Mouse (Mus musculus): ENCODE data around the gene Fbxl18. TPM values are rescaled to one million over a fixed set of nuclear protein-coding genes. Genes with fewer than 3 reads are reported as not detected.

The Fbxl18 gene
- polyA plus RNA-seq, 1 experiment from 2014 or later, result 8.2 TPM

GRCm38 (mm10) chr5:142920311-142921073 is 25.3 kb upstream of the Fbxl18 start:
- WGBS, result 29% methylated on average over 8 of the region's 8 CpGs
- peak; percentile 96 for ATAC-seq (ENCODE audit: insufficient read depth, low FRiP score)
- Histone ChIP-seq H3K4me3 (replicated peaks; ENCODE audit: low read length) (no peak overlapping the region), H3K4me1 (ENCODE audit: control insufficient read depth, insufficient read depth, low read length) (peaks cover 15% of the 10 kb centered on the region), H3K9me3 (replicated peaks; ENCODE audit: control insufficient read depth, low read length) (no peaks in the 10 kb centered on the region), H3K27me3 (ENCODE audit: control insufficient read depth, insufficient read depth, low read length) (no peaks in the 10 kb centered on the region), H3K9ac (ENCODE audit: low read length) (peak overlapping the region; percentile 43), H3K36me3 (ENCODE audit: control insufficient read depth, insufficient read depth, low read length) (no peaks in the 10 kb centered on the region), H3K4me2 (ENCODE audit: low read depth, low read length) (peak overlapping the region; percentile 33), H3K27ac (ENCODE audit: low read length) (peak overlapping the region; percentile 93)

GRCm38 (mm10) chr5:142917402-142917801 is 22.2 kb upstream of the Fbxl18 start:
- Histone ChIP-seq H3K4me1 (ENCODE audit: control insufficient read depth, insufficient read depth, low read length) (peaks cover 15% of the 10 kb centered on the region), H3K4me2 (ENCODE audit: low read depth, low read length) (no peak overlapping the region), H3K9ac (ENCODE audit: low read length) (no peak overlapping the region), H3K27ac (ENCODE audit: low read length) (no peak overlapping the region), H3K9me3 (replicated peaks; ENCODE audit: control insufficient read depth, low read length) (no peaks in the 10 kb centered on the region), H3K36me3 (ENCODE audit: control insufficient read depth, insufficient read depth, low read length) (no peaks in the 10 kb centered on the region), H3K4me3 (replicated peaks; ENCODE audit: low read length) (no peak overlapping the region), H3K27me3 (ENCODE audit: control insufficient read depth, insufficient read depth, low read length) (no peaks in the 10 kb centered on the region)
- ATAC-seq (ENCODE audit: insufficient read depth, low FRiP score), result no peak
- WGBS, result 89% methylated on average over 8 of the region's 8 CpGs

GRCm38 (mm10) chr5:142916593-142916992 is 21.4 kb upstream of the Fbxl18 start:
- no peak for ATAC-seq (ENCODE audit: insufficient read depth, low FRiP score)
- WGBS, result 70% methylated on average over 7 of the region's 7 CpGs

DNA sequence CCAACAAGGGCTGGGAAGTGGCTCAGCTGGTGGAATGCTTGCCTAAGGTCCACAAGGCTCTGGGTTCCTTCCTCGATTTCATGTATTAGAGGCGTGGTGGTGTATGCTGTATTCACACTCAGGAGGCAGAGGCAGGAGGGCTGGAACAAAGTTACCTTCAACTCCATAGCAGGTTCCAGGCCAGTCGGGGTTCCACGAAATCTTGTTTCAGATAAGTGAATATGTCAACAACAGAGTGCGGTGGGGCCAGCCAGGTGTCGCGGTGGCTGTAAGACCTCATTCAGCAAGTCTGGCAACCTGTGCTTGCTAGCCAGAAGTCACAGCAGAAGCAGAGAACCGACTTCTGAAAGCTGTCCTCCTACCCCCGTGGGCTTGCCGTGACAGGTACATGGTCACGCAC is 20.0 kb upstream of the Fbxl18 start:
- 66% methylated on average over 11 of the region's 11 CpGs for WGBS
- Histone ChIP-seq H3K4me2 (ENCODE audit: low read depth, low read length) (no peak overlapping the region), H3K4me3 (replicated peaks; ENCODE audit: low read length) (no peak overlapping the region), H3K27me3 (ENCODE audit: control insufficient read depth, insufficient read depth, low read length) (no peaks in the 10 kb centered on the region), H3K4me1 (ENCODE audit: control insufficient read depth, insufficient read depth, low read length) (0 out of 2 replicates have a peak, but pooled peaks cover 1% of the 10 kb centered on the region), H3K27ac (ENCODE audit: low read length) (peak overlapping the region; percentile 24; the same call in 1 of the 2 replicates), H3K9ac (ENCODE audit: low read length) (no peak overlapping the region), H3K9me3 (replicated peaks; ENCODE audit: control insufficient read depth, low read length) (no peaks in the 10 kb centered on the region), H3K36me3 (ENCODE audit: control insufficient read depth, insufficient read depth, low read length) (no peaks in the 10 kb centered on the region)
- ATAC-seq (ENCODE audit: insufficient read depth, low FRiP score), result peak; percentile 53; the same call in 1 of the 2 replicates

More at GRCm38 (mm10) chr5:142916593-142916992, 21.4 kb upstream of the Fbxl18 start:
- no peaks in the 10 kb centered on the region for H3K9me3 ChIP-seq (replicated peaks; ENCODE audit: control insufficient read depth, low read length)
- no peak overlapping the region for H3K4me2 ChIP-seq (ENCODE audit: low read depth, low read length)
- no peak overlapping the region for H3K4me3 ChIP-seq (replicated peaks; ENCODE audit: low read length)
- no peak overlapping the region for H3K27ac ChIP-seq (ENCODE audit: low read length)
- H3K27me3 ChIP-seq (ENCODE audit: control insufficient read depth, insufficient read depth, low read length), result no peaks in the 10 kb centered on the region
- no peaks in the 10 kb centered on the region for H3K36me3 ChIP-seq (ENCODE audit: control insufficient read depth, insufficient read depth, low read length)
- no peak overlapping the region for H3K9ac ChIP-seq (ENCODE audit: low read length)
- peaks cover 14% of the 10 kb centered on the region for H3K4me1 ChIP-seq (ENCODE audit: control insufficient read depth, insufficient read depth, low read length)

GRCm38 (mm10) chr5:142912739-142913138 is 17.5 kb upstream of the Fbxl18 start:
- no peaks in the 10 kb centered on the region for H3K9me3 ChIP-seq (replicated peaks; ENCODE audit: control insufficient read depth, low read length)
- no peaks in the 10 kb centered on the region for H3K36me3 ChIP-seq (ENCODE audit: control insufficient read depth, insufficient read depth, low read length)
- ATAC-seq (ENCODE audit: insufficient read depth, low FRiP score), result no peak
- H3K4me2 ChIP-seq (ENCODE audit: low read depth, low read length), result no peak overlapping the region
- peaks cover 26% of the 10 kb centered on the region for H3K4me1 ChIP-seq (ENCODE audit: control insufficient read depth, insufficient read depth, low read length)
- H3K4me3 ChIP-seq (replicated peaks; ENCODE audit: low read length), result no peak overlapping the region
- 77% methylated on average over 4 of the region's 4 CpGs for WGBS
- no peaks in the 10 kb centered on the region for H3K27me3 ChIP-seq (ENCODE audit: control insufficient read depth, insufficient read depth, low read length)
- no peak overlapping the region for H3K9ac ChIP-seq (ENCODE audit: low read length)
- no peak overlapping the region for H3K27ac ChIP-seq (ENCODE audit: low read length)

DNA sequence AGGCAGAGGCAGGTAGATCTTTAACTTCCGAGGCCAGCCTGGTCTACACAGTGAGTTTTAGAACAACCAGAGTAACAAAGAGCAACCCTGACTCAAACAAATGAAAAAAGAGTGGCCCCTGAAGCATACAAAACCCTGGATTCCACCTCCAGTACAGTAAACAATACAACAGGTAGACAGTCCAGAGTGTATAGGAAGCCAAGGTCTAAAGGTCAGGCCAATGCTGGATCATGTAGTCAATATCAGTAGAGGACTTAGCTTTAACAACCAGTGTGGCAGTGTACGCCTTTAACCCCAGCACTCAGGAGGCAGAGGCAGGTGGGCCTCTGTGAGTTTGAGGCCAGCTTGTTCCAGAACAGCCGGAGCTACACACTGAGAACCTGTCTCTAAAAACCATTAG is 17.1 kb upstream of the Fbxl18 start:
- no peaks in the 10 kb centered on the region for H3K9me3 ChIP-seq (replicated peaks; ENCODE audit: control insufficient read depth, low read length)
- no peak overlapping the region for H3K9ac ChIP-seq (ENCODE audit: low read length)
- 93% methylated on average over 3 of the region's 3 CpGs for WGBS
- ATAC-seq (ENCODE audit: insufficient read depth, low FRiP score), result no peak
- H3K4me1 ChIP-seq (ENCODE audit: control insufficient read depth, insufficient read depth, low read length), result peaks cover 30% of the 10 kb centered on the region
- no peak overlapping the region for H3K27ac ChIP-seq (ENCODE audit: low read length)
- no peaks in the 10 kb centered on the region for H3K36me3 ChIP-seq (ENCODE audit: control insufficient read depth, insufficient read depth, low read length)
- H3K4me2 ChIP-seq (ENCODE audit: low read depth, low read length), result no peak overlapping the region
- no peak overlapping the region for H3K4me3 ChIP-seq (replicated peaks; ENCODE audit: low read length)
- H3K27me3 ChIP-seq (ENCODE audit: control insufficient read depth, insufficient read depth, low read length), result no peaks in the 10 kb centered on the region

DNA sequence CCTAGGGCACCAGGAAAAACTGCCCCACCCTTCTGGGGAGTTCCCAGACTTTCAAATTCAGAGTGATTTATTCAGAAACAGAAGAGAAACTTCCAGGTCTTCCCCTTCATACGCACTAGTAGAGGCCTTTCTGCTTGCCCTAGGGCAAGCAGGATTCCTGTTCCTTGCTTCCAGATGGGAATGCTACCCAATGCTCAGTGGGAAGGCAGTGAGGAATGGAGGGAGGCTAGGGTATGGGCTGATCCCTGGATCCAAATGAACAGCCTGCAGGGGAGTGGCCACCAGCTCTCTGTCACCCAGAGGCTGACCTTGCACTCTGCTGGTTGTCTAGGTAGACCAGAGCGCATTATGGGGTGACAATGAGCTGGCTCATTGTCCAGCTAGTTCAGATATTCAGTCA is 16.4 kb upstream of the Fbxl18 start:
- Histone ChIP-seq H3K36me3 (ENCODE audit: control insufficient read depth, insufficient read depth, low read length) (no peaks in the 10 kb centered on the region), H3K27me3 (ENCODE audit: control insufficient read depth, insufficient read depth, low read length) (no peaks in the 10 kb centered on the region), H3K4me2 (ENCODE audit: low read depth, low read length) (no peak overlapping the region), H3K27ac (ENCODE audit: low read length) (no peak overlapping the region), H3K4me3 (replicated peaks; ENCODE audit: low read length) (no peak overlapping the region), H3K9ac (ENCODE audit: low read length) (no peak overlapping the region), H3K4me1 (ENCODE audit: control insufficient read depth, insufficient read depth, low read length) (peaks cover 32% of the 10 kb centered on the region), H3K9me3 (replicated peaks; ENCODE audit: control insufficient read depth, low read length) (no peaks in the 10 kb centered on the region)
- ATAC-seq (ENCODE audit: insufficient read depth, low FRiP score), result no peak
- 82% methylated on average over 2 of the region's 2 CpGs for WGBS

GRCm38 (mm10) chr5:142909576-142910278 is 14.5 kb upstream of the Fbxl18 start:
- peak overlapping the region; percentile 48 for H3K9ac ChIP-seq (ENCODE audit: low read length)
- peak overlapping the region; percentile 100 for H3K27ac ChIP-seq (ENCODE audit: low read length)
- peak overlapping the region; percentile 22 for H3K4me2 ChIP-seq (ENCODE audit: low read depth, low read length)
- WGBS, result 25% methylated on average over 8 of the region's 8 CpGs
- peaks cover 8% of the 10 kb centered on the region for H3K36me3 ChIP-seq (ENCODE audit: control insufficient read depth, insufficient read depth, low read length)
- peaks cover 32% of the 10 kb centered on the region for H3K4me1 ChIP-seq (ENCODE audit: control insufficient read depth, insufficient read depth, low read length)
- no peak overlapping the region for H3K4me3 ChIP-seq (replicated peaks; ENCODE audit: low read length)
- H3K27me3 ChIP-seq (ENCODE audit: control insufficient read depth, insufficient read depth, low read length), result no peaks in the 10 kb centered on the region
- no peak for ATAC-seq (ENCODE audit: insufficient read depth, low FRiP score)
- no peaks in the 10 kb centered on the region for H3K9me3 ChIP-seq (replicated peaks; ENCODE audit: control insufficient read depth, low read length)

- peak overlapping the region; percentile 83 for H3K4me2 ChIP-seq (ENCODE audit: low read depth, low read length)
- H3K4me3 ChIP-seq (replicated peaks; ENCODE audit: low read length), result no peak overlapping the region
- WGBS, result 17% methylated on average over 5 of the region's 5 CpGs
- no peaks in the 10 kb centered on the region for H3K27me3 ChIP-seq (ENCODE audit: control insufficient read depth, insufficient read depth, low read length)
- H3K9me3 ChIP-seq (replicated peaks; ENCODE audit: control insufficient read depth, low read length), result no peaks in the 10 kb centered on the region
- H3K36me3 ChIP-seq (ENCODE audit: control insufficient read depth, insufficient read depth, low read length), result peaks cover 15% of the 10 kb centered on the region
- no peak for ATAC-seq (ENCODE audit: insufficient read depth, low FRiP score)
- peaks cover 37% of the 10 kb centered on the region for H3K4me1 ChIP-seq (ENCODE audit: control insufficient read depth, insufficient read depth, low read length)
- H3K9ac ChIP-seq (ENCODE audit: low read length), result peak overlapping the region; percentile 48
- peak overlapping the region; percentile 100 for H3K27ac ChIP-seq (ENCODE audit: low read length)
These were observed 13.8 kb upstream of the Fbxl18 start for GRCm38 (mm10) chr5:142908941-142909575.

Data from stomach, embryonic 16.5 days (tissue).